Mouse (Mus musculus): Measurements from ENCODE around the gene Agmat.

GRCm38 (mm10) chr4:141738015-141738414 is 8.5 kb upstream of the Agmat start:
- TF ChIP-seq POLR2A (IDR thresholded peaks at IDR 0.05; ENCODE audit: borderline replicate concordance, extremely low read depth, insufficient read depth, insufficient read length, poor library complexity, severe bottlenecking) (no peak), CTCF (IDR thresholded peaks at IDR 0.05; ENCODE audit: borderline replicate concordance, extremely low read depth, insufficient read depth, insufficient read length) (no peak)
